Mouse (Mus musculus) stomach, postnatal 0 days (tissue): ENCODE measurements around the gene 1700003E16Rik.

ENCODE experiments used
- CTCF ChIP-seq: IDR thresholded peaks from 2 replicates; pipeline ENCODE4 v1.5.1; 2016; ENCODE audit warnings: antibody characterized with exemption, low read depth, mild to moderate bottlenecking, moderate library complexity
- EP300 ChIP-seq: optimal IDR thresholded peaks from 2 replicates; pipeline ENCODE3; 2016; ENCODE audit warnings: antibody characterized with exemption

DNA sequence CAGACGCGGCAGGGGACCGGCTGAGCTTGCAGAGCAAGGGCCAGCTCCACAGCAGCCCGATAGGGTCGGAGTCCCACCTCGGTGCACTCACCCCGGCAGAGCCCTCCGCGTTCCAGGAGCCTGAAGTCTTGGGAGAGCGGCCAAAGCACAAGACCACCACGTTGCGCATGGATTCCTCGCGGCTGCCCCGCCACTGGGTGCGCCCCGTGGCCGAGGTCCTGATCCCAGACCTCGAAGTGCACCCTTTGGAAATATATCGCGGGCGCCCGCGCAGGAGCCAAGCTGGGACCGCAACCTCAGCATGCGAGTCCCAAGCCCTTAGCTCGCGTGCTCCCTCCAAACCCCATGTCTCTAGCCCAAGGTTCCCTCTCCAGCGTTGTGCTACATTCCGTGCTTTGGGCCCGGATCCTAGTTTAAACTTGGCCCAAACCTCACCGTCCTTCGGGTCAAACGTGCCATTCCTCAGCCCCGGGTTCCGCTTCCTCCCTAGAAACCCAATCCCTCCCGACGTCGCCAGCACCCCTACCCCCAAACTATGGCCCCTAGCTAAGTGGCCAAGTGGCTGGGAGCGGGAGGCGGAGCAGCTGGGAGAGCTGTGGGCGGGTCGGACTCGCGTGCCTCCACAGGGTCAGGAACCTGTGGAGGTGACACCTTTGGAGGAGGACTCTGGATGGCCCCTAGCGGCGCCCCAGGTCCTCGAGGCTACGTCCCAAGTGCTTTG, 5.9 kb downstream of the 1700003E16Rik start:
- TF ChIP-seq CTCF (no peak), EP300 (no peak)
